Mouse (Mus musculus): ENCODE data around the gene Tcf21. TPM values are rescaled to one million over a fixed set of nuclear protein-coding genes. Genes with fewer than 3 reads are reported as not detected.
A peak's percentile ranks its signal among the peaks of the same experiment; 100 is the strongest.

Tcf21 gene
- total and polyA plus RNA-seq, 2 experiments from 2014 or later: 0.47 to 0.89 TPM

DNA sequence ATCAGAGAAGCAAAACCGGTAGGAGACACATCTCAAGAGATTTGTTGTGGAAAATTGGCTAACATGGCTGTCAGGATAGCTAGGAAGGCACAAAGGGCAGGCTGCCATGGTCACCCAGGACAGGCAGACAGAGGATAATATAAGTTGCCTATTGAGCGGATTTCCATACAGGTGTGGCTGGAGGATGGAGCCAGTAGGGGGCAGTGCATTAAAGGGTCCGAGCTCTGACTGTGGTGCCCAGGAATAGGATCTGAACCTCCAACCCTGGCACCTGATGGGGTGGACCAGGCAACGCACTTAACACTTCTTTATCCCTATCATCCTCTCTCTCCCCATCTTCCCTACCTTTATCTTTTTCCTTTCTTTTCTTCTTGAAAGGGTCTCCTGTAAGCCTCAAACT is 38.5 kb downstream of the Tcf21 start:
- H3K4me3 ChIP-seq (ENCODE audit: low read length): no peak overlapping the region
- no peaks in the 10 kb centered on the region for H3K9me3 ChIP-seq (ENCODE audit: low read length)
- H3K9ac ChIP-seq (replicated peaks; ENCODE audit: low read length): no peak overlapping the region
- no peak for ATAC-seq
- DNase-seq (ENCODE audit: low spot score): no peak
- H3K36me3 ChIP-seq (ENCODE audit: insufficient read depth, low read length): no peaks in the 10 kb centered on the region
- WGBS: 49% methylated on average over 4 of the region's 4 CpGs
- H3K27ac ChIP-seq: no peak overlapping the region
- TF ChIP-seq CTCF (IDR thresholded peaks at IDR 0.05; ENCODE audit: low read depth): peak; percentile 34
- H3K27me3 ChIP-seq (ENCODE audit: insufficient read depth, low read length): no peaks in the 10 kb centered on the region
- H3K4me1 ChIP-seq (ENCODE audit: insufficient read depth, low read length): no peaks in the 10 kb centered on the region
- H3K4me2 ChIP-seq (ENCODE audit: low read depth, low read length): no peak overlapping the region

DNA sequence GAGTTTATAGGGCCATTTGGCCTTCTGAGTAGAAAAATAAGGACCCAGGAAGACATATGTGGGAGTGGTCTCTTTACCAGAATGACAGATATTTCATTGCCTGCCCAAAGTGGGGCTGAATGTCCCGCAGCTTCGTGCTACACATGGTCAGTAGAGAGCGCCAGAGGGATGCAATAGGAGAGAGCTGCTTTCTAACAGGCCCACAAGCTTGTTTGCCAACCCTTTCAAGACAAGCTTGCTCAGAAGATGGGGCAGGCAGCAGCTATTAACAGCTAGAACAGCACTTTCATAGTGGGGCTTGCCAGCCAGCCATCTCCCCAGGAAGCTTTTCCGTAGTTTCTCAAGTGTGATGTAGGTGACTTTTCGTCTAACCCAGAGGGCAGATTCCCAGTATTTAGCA is 42.0 kb downstream of the Tcf21 start:
- 15% methylated on average over 5 of the region's 5 CpGs for WGBS
- Histone ChIP-seq H3K4me1 (ENCODE audit: insufficient read depth, low read length) (no peaks in the 10 kb centered on the region), H3K27ac (no peak overlapping the region)

DNA sequence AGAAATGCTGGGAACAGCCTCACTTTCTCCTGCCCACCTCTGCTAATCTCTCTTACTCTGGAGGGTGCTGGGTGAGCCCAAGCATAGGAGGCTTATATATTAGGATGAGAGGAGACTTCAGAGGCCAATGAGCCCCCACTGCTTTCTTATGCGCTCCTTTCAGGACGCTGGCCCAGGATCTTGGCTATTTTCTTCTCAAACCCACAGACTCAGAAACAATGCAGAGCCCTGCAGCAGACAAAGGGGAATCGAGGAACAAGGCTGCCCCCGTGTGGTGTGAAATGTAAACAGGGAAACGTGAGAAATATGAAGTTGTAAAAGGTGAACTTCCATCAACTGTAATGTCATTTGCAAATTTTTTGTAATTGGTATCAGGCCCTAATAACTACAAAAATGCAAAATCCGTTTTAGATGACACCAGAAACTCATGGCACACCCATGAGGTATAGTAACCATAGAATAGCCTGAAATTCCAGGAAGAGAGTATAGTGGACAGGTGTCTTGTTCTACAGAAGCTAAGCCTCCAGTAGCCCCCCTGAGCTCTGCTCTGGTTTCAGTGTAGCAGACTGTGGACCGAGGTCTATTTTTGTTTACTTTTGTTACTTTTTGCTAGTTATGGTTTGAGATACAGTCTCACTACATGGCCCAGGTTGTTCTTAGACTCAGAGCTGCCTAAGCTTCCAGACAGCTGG is 43.8 kb downstream of the Tcf21 start:
- TF ChIP-seq CTCF (IDR thresholded peaks at IDR 0.05; ENCODE audit: low read depth): peak; percentile 84
- Histone ChIP-seq H3K27me3 (ENCODE audit: insufficient read depth, low read length) (no peaks in the 10 kb centered on the region), H3K9ac (replicated peaks; ENCODE audit: low read length) (no peak overlapping the region), H3K4me2 (ENCODE audit: low read depth, low read length) (no peak overlapping the region), H3K4me3 (ENCODE audit: low read length) (no peak overlapping the region), H3K27ac (no peak overlapping the region), H3K9me3 (ENCODE audit: low read length) (no peaks in the 10 kb centered on the region), H3K4me1 (ENCODE audit: insufficient read depth, low read length) (no peaks in the 10 kb centered on the region), H3K36me3 (ENCODE audit: insufficient read depth, low read length) (no peaks in the 10 kb centered on the region)
- peak; percentile 72 for ATAC-seq
- peak; percentile 73 for DNase-seq (ENCODE audit: low spot score)
- WGBS: 12% methylated on average over 7 of the region's 7 CpGs

More for the DNA sequence above, 42.0 kb downstream of the Tcf21 start:
- no peaks in the 10 kb centered on the region for H3K9me3 ChIP-seq (ENCODE audit: low read length)
- no peak overlapping the region for H3K9ac ChIP-seq (replicated peaks; ENCODE audit: low read length)
- no peak overlapping the region for H3K4me3 ChIP-seq (ENCODE audit: low read length)
- peak; percentile 70 for TF ChIP-seq CTCF (IDR thresholded peaks at IDR 0.05; ENCODE audit: low read depth)
- no peaks in the 10 kb centered on the region for H3K27me3 ChIP-seq (ENCODE audit: insufficient read depth, low read length)
- DNase-seq (ENCODE audit: low spot score): peak; percentile 74
- H3K36me3 ChIP-seq (ENCODE audit: insufficient read depth, low read length): no peaks in the 10 kb centered on the region
- 0 out of 2 replicates have a peak, but pooled peaks have one; percentile 47 for ATAC-seq
- no peak overlapping the region for H3K4me2 ChIP-seq (ENCODE audit: low read depth, low read length)

DNA sequence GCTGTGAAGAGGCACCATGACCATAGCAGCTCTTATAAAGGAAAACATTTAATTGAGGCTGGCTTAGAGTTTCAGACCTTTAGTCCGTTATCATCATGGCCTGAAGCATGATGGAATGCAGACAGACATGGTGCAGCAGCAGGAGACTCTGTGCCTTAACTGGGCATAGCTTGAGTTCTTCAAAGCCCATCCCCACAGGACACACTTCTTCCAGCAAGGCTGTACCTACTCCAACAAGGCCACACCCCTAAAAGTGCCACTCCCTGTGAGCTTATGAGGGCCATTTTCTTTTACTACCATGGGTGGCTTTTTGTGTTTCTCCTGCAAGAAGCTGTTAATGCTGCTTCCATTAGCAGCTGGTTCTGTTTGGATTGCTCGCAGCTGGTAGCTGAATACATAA is 44.5 kb downstream of the Tcf21 start:
- Histone ChIP-seq H3K4me3 (ENCODE audit: low read length) (no peak overlapping the region), H3K9me3 (ENCODE audit: low read length) (no peaks in the 10 kb centered on the region), H3K4me2 (ENCODE audit: low read depth, low read length) (no peak overlapping the region), H3K9ac (replicated peaks; ENCODE audit: low read length) (no peak overlapping the region), H3K4me1 (ENCODE audit: insufficient read depth, low read length) (no peaks in the 10 kb centered on the region), H3K27ac (no peak overlapping the region), H3K36me3 (ENCODE audit: insufficient read depth, low read length) (no peaks in the 10 kb centered on the region), H3K27me3 (ENCODE audit: insufficient read depth, low read length) (no peaks in the 10 kb centered on the region)
- TF ChIP-seq CTCF (IDR thresholded peaks at IDR 0.05; ENCODE audit: low read depth): no peak
- no peak for ATAC-seq
- WGBS: 82% methylated on average over 2 of the region's 2 CpGs
- DNase-seq (ENCODE audit: low spot score): no peak

DNA sequence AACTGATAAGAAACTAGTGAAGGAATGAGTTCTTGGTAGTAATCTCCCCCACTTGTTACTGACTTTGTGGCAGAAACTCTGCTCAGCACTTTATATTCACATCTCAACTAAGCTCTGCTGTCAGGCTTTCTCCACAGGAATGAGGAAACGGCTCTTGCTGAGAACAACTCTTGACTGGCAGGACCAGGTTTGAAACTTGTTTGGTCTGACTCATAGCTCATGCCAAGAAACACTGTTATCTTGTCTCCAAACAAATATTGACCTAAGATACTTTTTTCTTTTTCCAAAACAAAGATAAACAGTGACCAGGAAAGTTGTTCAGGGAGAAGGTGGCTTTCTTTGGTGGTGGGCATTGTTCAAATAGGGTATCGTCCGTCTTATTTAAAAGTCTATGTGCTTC is 45.3 kb downstream of the Tcf21 start:
- DNase-seq (ENCODE audit: low spot score): no peak
- H3K9me3 ChIP-seq (ENCODE audit: low read length): no peaks in the 10 kb centered on the region
- 84% methylated on average over 3 of the region's 3 CpGs for WGBS

More for the DNA sequence above, 45.3 kb downstream of the Tcf21 start:
- H3K36me3 ChIP-seq (ENCODE audit: insufficient read depth, low read length): no peaks in the 10 kb centered on the region
- H3K9ac ChIP-seq (replicated peaks; ENCODE audit: low read length): no peak overlapping the region
- no peak for TF ChIP-seq CTCF (IDR thresholded peaks at IDR 0.05; ENCODE audit: low read depth)
- H3K4me2 ChIP-seq (ENCODE audit: low read depth, low read length): no peak overlapping the region
- H3K27me3 ChIP-seq (ENCODE audit: insufficient read depth, low read length): no peaks in the 10 kb centered on the region
- H3K4me1 ChIP-seq (ENCODE audit: insufficient read depth, low read length): no peaks in the 10 kb centered on the region
- no peak for ATAC-seq
- H3K27ac ChIP-seq: no peak overlapping the region
- no peak overlapping the region for H3K4me3 ChIP-seq (ENCODE audit: low read length)

Other genes starting within 250 kb of the Tcf21 start
- 8.1 and 10.0 TPM in 2 replicates for gene Slc2a12, start 175.2 kb downstream of the Tcf21 start, total RNA-seq (2014; rRNA removed)
- gene Slc2a12, start 175.2 kb downstream of the Tcf21 start, polyA plus RNA-seq (2015; fragmentation: Nextera tagmentation; extraction: Ambion mirVana): 7.9 and 8.5 TPM in 2 replicates
- gene Tbpl1, start 88.2 kb downstream of the Tcf21 start, total RNA-seq (2014; rRNA removed): 30.1 and 39.6 TPM in 2 replicates
- gene Tbpl1, start 88.2 kb downstream of the Tcf21 start, polyA plus RNA-seq (2015; fragmentation: Nextera tagmentation; extraction: Ambion mirVana): 58.3 and 63.3 TPM in 2 replicates

All from hindbrain, postnatal 0 days (tissue).